Mouse (Mus musculus) spleen, adult 2 months (tissue): Measurements from ENCODE around the gene Hist1h2bn. TPM values are rescaled to one million over a fixed set of nuclear protein-coding genes. Genes with fewer than 3 reads are reported as not detected.
"Not testable (repeated sequence)": the region's sequence is repeated elsewhere in the genome, so short reads cannot be mapped to it uniquely, and the experiment has no call there.

Source experiments
- DNase-seq, 2 experiments: peaks; one replicate each; pipeline versions ENCODE4 v3.0.0 to v3.0.0-alpha.2; 2012 to 2021; ENCODE audit warnings: low spot score in 2 of 2, low read depth in 1 of 2
- H3K27ac ChIP-seq: fragments of 200-500 bp; 2 replicates; pipeline ENCODE4 v1.5.1; 2012; ENCODE audit warnings: low read length, inconsistent platforms; ENCODE audit not compliant: insufficient read depth
- H3K27me3 ChIP-seq: fragments of 200-500 bp; 2 replicates; pipeline ENCODE4 v1.6.1; 2012; ENCODE audit warnings: mild to moderate bottlenecking, moderate library complexity, low read length, inconsistent platforms; ENCODE audit not compliant: control insufficient read depth, insufficient read depth
- H3K36me3 ChIP-seq: fragments of 200-500 bp; 2 replicates; pipeline ENCODE4 v1.6.1; 2012; ENCODE audit warnings: mild to moderate bottlenecking, low read length, inconsistent platforms; ENCODE audit not compliant: control insufficient read depth, insufficient read depth
- H3K4me1 ChIP-seq: fragments of 200-500 bp; 2 replicates; pipeline ENCODE4 v1.6.1; 2011; ENCODE audit warnings: inconsistent platforms; ENCODE audit not compliant: control insufficient read depth, insufficient read depth, insufficient read length
- H3K4me3 ChIP-seq: fragments of 200-500 bp; 2 replicates; pipeline ENCODE4 v1.5.1; 2011; ENCODE audit warnings: mild to moderate bottlenecking, inconsistent platforms; ENCODE audit not compliant: insufficient read depth, insufficient read length; ENCODE audit errors: extremely low read depth
- CTCF ChIP-seq: fragments of 200-500 bp; IDR thresholded peaks from 2 replicates; pipeline ENCODE4 v1.5.1; 2011; ENCODE audit warnings: mild to moderate bottlenecking, inconsistent platforms; ENCODE audit not compliant: insufficient read depth, insufficient read length, insufficient replicate concordance; ENCODE audit errors: extremely low read depth
- POLR2A ChIP-seq: fragments of 200-500 bp; IDR thresholded peaks from 2 replicates; pipeline ENCODE4 v1.6.1; 2011; ENCODE audit warnings: low read depth, low read length, inconsistent platforms
- WGBS: fragments of 180-500 bp; shearing (Covaris S2); methylation state at CpG from one replicate; pipeline ENCODE4 v1.1.7; 2018; 5-methylcytosine and 5-hydroxymethylcytosine counted together
- polyA plus RNA-seq: library from polyadenylated mRNA; depleted of rRNA; stranded (reverse); fragments of >200 nt; gene quantifications from 2 replicates; pipeline ENCODE4 v1.2.3, GENCODE M21; 2012

The Hist1h2bn gene
- polyA plus RNA-seq, 1 experiment = 29.0 TPM

DNA sequence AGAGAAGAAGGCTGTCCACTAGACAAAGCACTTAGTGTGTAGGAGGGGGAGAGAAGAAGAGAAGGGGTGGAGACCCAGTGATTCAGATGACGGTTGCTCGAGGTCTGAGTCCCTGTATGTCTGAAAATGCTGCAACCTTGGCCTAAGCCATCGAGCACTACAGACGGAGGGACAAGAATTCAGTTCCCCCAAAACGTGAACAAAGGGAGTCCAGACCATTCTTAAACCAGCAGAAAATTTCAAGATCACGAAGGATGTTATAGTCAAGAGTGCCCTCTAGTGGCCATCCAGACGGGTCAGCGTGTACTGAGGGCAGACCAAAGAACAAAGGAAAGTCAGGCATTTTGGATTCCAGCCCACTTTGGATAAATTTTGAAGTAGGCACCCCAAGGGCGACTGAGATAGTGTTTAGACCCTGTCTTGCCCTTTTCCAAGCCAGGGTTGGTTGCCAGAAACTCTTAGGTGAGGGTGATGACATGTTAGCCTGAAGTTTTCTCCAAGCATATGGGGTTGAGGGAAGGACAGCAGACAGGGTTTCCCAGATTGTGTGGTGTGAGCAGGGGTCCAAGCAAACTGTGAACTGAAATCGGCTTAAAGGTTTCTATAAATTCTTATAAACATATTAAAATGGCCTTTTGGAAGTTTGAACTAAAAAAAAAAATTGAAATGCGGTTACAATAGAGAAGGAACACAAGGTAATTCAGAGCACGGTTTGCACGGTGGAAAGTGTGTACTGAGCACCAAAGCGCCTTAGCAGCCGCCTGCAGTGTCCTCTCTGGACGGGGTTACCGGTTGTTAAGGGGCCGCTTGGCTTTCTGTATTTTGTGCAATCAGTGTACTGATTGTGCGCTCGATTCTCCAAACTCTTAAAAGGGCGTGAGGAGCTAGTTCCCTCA is 19.7 kb upstream of the Hist1h2bn start:
- TF ChIP-seq POLR2A = no peak
- TF ChIP-seq CTCF = peak; percentile 57; the same call in 1 of the 2 replicates
- peak overlapping the region; percentile 78 for H3K27ac ChIP-seq
- no peaks in the 10 kb centered on the region for H3K36me3 ChIP-seq
- peak; percentile 64 to 70 for DNase-seq
- H3K27me3 ChIP-seq = no peaks in the 10 kb centered on the region
- no peaks in the 10 kb centered on the region for H3K4me1 ChIP-seq
- H3K4me3 ChIP-seq = peak overlapping the region; percentile 55
- WGBS = under 1% methylated on average over 21 of the region's 21 CpGs

DNA sequence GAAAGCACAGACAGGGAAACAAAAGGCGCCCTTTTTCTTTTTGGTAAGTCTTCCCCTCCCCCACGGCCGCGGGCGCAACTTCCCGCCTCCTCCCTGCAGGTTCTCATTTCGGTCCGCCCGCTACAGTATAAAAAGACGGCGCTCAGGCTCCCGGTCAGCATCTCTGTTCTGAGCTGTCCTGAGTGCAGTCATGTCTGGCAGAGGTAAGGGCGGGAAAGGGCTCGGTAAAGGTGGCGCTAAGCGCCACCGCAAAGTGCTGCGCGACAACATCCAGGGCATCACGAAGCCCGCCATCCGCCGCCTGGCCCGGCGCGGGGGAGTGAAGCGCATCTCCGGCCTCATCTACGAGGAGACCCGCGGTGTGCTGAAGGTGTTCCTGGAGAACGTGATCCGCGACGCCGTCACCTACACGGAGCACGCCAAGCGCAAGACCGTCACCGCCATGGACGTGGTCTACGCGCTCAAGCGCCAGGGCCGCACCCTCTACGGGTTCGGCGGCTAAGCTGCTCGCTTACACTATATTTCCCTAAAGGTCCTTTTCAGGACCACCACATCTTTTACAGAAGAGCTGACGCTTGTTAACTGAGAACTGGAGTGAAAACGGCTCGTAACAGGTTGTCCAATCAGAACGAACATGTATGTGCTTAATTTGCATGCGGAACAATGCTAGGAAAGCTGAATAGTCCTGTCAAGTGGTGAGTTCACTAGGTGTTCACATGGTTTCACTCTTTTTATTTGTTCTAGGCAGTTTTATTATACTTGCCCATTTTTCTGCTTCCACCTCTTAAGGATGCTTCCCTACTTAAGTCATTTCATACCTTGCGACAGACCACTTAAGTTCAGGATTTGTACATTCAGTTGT is 18.8 kb upstream of the Hist1h2bn start, which contains the start of gene Hist1h4j:
Gene Hist1h4j (plus strand): TSS at position 159 of the 862 bp plus-strand sequence.
- peak within 1 kb of the TSS; percentile 78 for H3K27ac ChIP-seq
- TF ChIP-seq POLR2A = peak; percentile 55

DNA sequence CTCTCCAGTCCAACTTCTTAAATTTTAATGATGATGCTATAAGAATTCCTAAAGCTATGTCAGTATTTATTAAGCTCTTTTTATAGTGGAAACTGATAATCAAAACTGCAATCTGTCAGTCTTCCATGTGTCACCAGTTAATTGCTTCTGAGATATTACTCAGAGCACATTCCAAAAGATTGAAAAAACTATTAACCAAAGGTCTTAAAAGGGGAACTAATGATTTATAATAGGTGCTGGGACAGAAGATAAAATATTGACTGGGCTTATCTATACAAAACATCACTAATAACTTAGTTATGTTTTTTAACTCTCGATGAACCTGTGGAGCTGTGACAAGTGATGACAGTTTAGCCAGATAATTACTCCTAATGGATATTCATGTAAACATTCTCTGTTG is 8.9 kb upstream of the Hist1h2bn start:
- Histone ChIP-seq H3K27me3 (no peaks in the 10 kb centered on the region), H3K27ac (no peak overlapping the region), H3K36me3 (no peaks in the 10 kb centered on the region), H3K4me1 (peaks cover 3% of the 10 kb centered on the region), H3K4me3 (no peak overlapping the region)
- DNase-seq = no peak
- 71% methylated on average over 1 of the region's 1 CpGs for whole genome bisulfite sequencing
- TF ChIP-seq CTCF (no peak), POLR2A (no peak)

More for the DNA sequence above, 18.8 kb upstream of the Hist1h2bn start, which contains the start of gene Hist1h4j:
- H3K36me3 ChIP-seq, H3K4me1 ChIP-seq, H3K27me3 ChIP-seq: not testable (repeated sequence)
- DNase-seq = peak in 1 of 2 experiments; percentile 68
- peak within 1 kb of the TSS; percentile 55 for H3K4me3 ChIP-seq
- WGBS = under 1% methylated on average over 50 of the region's 56 CpGs

DNA sequence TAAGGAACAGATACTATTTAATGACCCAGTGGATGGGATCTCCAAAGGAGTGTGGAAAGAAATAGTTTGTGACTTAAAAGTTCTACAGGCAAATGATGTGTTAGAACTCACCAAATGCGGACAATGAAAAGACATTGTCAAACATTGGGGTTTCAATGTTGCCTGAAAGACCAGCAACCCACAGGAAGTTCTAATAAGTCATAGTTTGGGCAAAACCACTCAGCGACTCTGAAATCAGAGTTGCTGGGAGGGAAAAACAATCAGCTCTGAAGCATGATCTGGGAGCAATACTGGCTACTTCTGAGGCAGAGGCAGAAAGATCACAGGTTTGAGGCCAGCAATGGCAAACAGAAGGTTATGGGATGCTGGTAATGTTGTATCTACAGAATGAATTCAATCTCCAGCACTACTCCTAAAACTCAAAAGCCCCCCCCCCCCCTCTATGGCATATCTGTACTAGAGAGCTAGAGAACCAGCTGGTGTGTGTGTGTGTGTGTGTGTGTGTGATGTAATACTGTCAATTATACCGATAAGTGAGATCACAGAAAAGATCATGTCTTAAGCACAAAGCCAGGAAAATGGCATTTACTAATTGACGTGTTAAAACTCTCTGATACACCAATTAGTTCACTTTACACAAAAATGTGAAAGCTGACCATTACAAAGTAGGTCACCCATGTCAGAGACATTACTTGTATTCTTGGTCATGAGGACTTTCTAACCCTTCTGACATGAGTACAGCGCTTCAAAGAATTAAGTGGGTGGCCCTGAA is 4.3 kb upstream of the Hist1h2bn start:
- H3K4me1 ChIP-seq = peaks cover 7% of the 10 kb centered on the region
- 11% methylated on average over 5 of the region's 5 CpGs for WGBS
- H3K4me3 ChIP-seq = peak overlapping the region; percentile 49
- no peak for TF ChIP-seq CTCF
- TF ChIP-seq POLR2A = no peak
- H3K27ac ChIP-seq = peak overlapping the region; percentile 18; the same call in 1 of the 2 replicates
- no peaks in the 10 kb centered on the region for H3K36me3 ChIP-seq
- DNase-seq = no peak
- no peaks in the 10 kb centered on the region for H3K27me3 ChIP-seq

DNA sequence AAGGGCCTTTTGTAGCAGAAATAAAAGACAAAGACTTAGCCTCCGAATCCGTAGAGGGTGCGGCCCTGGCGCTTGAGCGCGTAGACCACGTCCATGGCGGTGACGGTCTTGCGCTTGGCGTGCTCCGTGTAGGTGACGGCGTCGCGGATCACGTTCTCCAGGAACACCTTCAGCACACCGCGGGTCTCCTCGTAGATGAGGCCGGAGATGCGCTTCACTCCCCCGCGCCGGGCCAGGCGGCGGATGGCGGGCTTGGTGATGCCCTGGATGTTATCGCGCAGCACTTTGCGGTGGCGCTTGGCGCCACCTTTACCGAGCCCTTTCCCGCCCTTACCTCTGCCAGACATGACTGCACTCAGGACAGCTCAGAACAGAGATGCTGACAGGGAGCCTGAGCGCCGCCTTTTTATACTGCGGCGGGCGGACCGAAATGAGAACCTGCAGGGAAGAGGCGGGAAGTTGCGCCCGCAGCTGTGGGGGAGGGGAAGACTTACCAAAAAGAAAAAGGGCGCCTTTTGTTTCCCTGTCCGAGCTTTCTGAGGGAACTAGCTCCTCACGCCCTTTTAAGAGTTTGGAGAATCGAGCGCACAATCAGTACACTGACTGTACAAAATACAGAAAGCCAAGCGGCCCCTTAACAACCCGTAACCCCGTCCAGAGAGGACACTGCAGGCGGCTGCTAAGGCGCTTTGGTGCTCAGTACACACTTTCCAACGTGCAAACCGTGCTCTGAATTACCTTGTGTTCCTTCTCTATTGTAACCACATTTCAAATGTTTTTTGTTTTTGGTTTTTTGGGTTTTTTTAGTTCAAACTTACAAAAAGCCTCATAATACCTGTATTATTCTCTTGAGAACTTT is 3.5 kb upstream of the Hist1h2bn start, which contains the start of gene Hist1h4k:
Gene Hist1h4k (minus strand): TSS at position 347 of the 859 bp plus-strand sequence.
- peak in 1 of 2 experiments; percentile 86 for DNase-seq
- TF ChIP-seq POLR2A = peak; percentile 52
- H3K36me3 ChIP-seq, H3K4me1 ChIP-seq, H3K27me3 ChIP-seq: not testable (repeated sequence)
- under 1% methylated on average over 54 of the region's 56 CpGs for WGBS
- Histone ChIP-seq H3K27ac (peak within 1 kb of the TSS; percentile 57), H3K4me3 (peak within 1 kb of the TSS; percentile 60)
